Mouse (Mus musculus) myocyte (in vitro differentiated cells): ENCODE results near the gene Plcxd2.

ENCODE experiments used
- CEBPB ChIP-seq: IDR thresholded peaks from 2 replicates; pipeline ENCODE4 v1.6.1; 2011; ENCODE audit warnings: mild to moderate bottlenecking, moderate library complexity; ENCODE audit not compliant: poor library complexity, insufficient read depth, severe bottlenecking
- E2F4 ChIP-seq: IDR thresholded peaks from one replicate; pipeline ENCODE4 v1.6.1; 2011; ENCODE audit warnings: mild to moderate bottlenecking, control low read depth, moderate library complexity; ENCODE audit not compliant: insufficient read depth
- MAX ChIP-seq: IDR thresholded peaks from one replicate; pipeline ENCODE4 v1.6.1; 2011; ENCODE audit warnings: low read depth, mild to moderate bottlenecking, control low read depth
- MYOD1 ChIP-seq, 3 experiments: IDR thresholded peaks; one replicate each; pipeline ENCODE4 v1.6.1; 2011; ENCODE audit warnings: control low read depth in 2 of 3, low read depth in 2 of 3, mild to moderate bottlenecking in 2 of 3, moderate library complexity in 1 of 3; ENCODE audit not compliant: insufficient read length in 2 of 3, control insufficient read depth in 1 of 3
- MYOG ChIP-seq, 3 experiments: IDR thresholded peaks; one replicate each; pipeline ENCODE4 v1.6.1; 2011; ENCODE audit warnings: control low read depth in 2 of 3, low read depth in 2 of 3, mild to moderate bottlenecking in 2 of 3; ENCODE audit not compliant: insufficient read length in 2 of 3, control insufficient read depth in 1 of 3, insufficient read depth in 1 of 3
- POLR2A ChIP-seq: IDR thresholded peaks from one replicate; pipeline ENCODE4 v1.6.1; 2011; ENCODE audit warnings: low read depth, mild to moderate bottlenecking, control low read depth, moderate library complexity; ENCODE audit not compliant: insufficient read length
- POLR2AphosphoS2 ChIP-seq: IDR thresholded peaks from one replicate; pipeline ENCODE4 v1.6.1; 2011; ENCODE audit warnings: low read depth, control low read depth; ENCODE audit not compliant: insufficient read length
- REST ChIP-seq: IDR thresholded peaks from one replicate; pipeline ENCODE4 v1.6.1; 2011; ENCODE audit warnings: mild to moderate bottlenecking, control low read depth, moderate library complexity; ENCODE audit not compliant: insufficient read depth, insufficient read length
- SRF ChIP-seq: IDR thresholded peaks from one replicate; pipeline ENCODE4 v1.6.1; 2011; ENCODE audit warnings: low read depth; ENCODE audit not compliant: control insufficient read depth, insufficient read length
- TCF12 ChIP-seq: IDR thresholded peaks from one replicate; pipeline ENCODE4 v1.6.1; 2011; ENCODE audit warnings: mild to moderate bottlenecking, control low read depth; ENCODE audit not compliant: poor library complexity, insufficient read depth, severe bottlenecking
- TCF3 ChIP-seq: IDR thresholded peaks from one replicate; pipeline ENCODE4 v1.6.1; 2011; ENCODE audit warnings: low read depth, control low read depth; ENCODE audit not compliant: insufficient read length
- USF1 ChIP-seq: IDR thresholded peaks from one replicate; pipeline ENCODE4 v1.6.1; 2011; ENCODE audit warnings: low read depth, mild to moderate bottlenecking, control low read depth, moderate library complexity

DNA sequence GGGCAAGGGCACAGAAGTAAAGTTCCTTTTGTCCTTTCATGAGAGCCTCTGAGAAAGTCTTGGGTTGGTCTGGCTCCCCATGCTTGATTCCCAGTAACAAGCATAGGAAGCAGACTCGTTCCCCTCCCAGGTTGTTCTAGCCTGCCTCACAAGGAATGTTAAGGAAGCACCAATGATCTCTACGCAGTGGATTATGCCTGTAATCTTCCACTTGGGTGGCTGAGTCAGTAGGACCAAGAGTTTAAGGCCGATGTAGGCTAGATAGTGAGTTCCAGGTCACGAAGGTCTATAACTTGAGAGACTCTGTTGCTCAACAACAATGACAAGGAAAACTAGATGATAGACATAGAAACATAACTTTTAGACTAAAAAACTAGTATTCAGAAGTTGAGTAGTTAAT is 9.8 kb upstream of the Plcxd2 start:
- TF ChIP-seq POLR2AphosphoS2 (no peak), CEBPB (no peak), TCF3 (no peak), TCF12 (no peak), POLR2A (no peak), SRF (no peak), MYOG (IDR thresholded peaks at IDR 0.05; ENCODE audit: control insufficient read depth in 1 of 3, insufficient read depth in 1 of 3, insufficient read length in 2 of 3, low read depth in 2 of 3) (no peak), MAX (no peak), MYOD1 (IDR thresholded peaks at IDR 0.05; ENCODE audit: control insufficient read depth in 1 of 3, insufficient read length in 2 of 3, low read depth in 2 of 3) (no peak), USF1 (no peak), E2F4 (no peak), REST (no peak)
